Mouse (Mus musculus) hematopoietic stem cell, adult 5-6 weeks (primary cell): ENCODE measurements around the gene Vps37b. TPM values are rescaled to one million over a fixed set of nuclear protein-coding genes. Genes with fewer than 3 reads are reported as not detected.

ENCODE experiments used
- ATAC-seq, 2 experiments: fragments of 125-278 bp in 1 of 2; replicated peaks in 1 of 2; 2 replicates each; pipeline ENCODE4 v1.8.0; 2016 to 2017; ENCODE audit warnings: inconsistent platforms in 2 of 2, mild to moderate bottlenecking in 2 of 2, moderate number of reproducible peaks in 2 of 2, low read depth in 1 of 2, moderate TSS enrichment in 1 of 2; ENCODE audit not compliant: low FRiP score in 2 of 2, poor library complexity in 2 of 2, severe bottlenecking in 2 of 2, insufficient read depth in 1 of 2, low TSS enrichment in 1 of 2
- total RNA-seq: library from RNA; stranded (forward); fragments of 172-1452, 232-1000 nt; gene quantifications from 2 replicates; pipeline ENCODE4 v1.2.3, GENCODE M21; 2017

Gene Vps37b
- total RNA-seq, 1 experiment from 2014 or later, result 20.4 TPM

- no peak for ATAC-seq
Measured at GRCm38 (mm10) chr5:123997211-123997751, 34.8 kb downstream of the Vps37b start.

- no peak for ATAC-seq
Measured at GRCm38 (mm10) chr5:123996695-123997094, 35.4 kb downstream of the Vps37b start.

- no peak for ATAC-seq
Measured at GRCm38 (mm10) chr5:123996194-123996593, 35.9 kb downstream of the Vps37b start.

GRCm38 (mm10) chr5:123995388-123995787 is 36.7 kb downstream of the Vps37b start:
- ATAC-seq, result no peak

- no peak for ATAC-seq
Measured at GRCm38 (mm10) chr5:123994468-123994867, 37.6 kb downstream of the Vps37b start.

GRCm38 (mm10) chr5:123993263-123994036 is 38.6 kb downstream of the Vps37b start:
- no peak for ATAC-seq

GRCm38 (mm10) chr5:123992794-123993193 is 39.3 kb downstream of the Vps37b start:
- peak; percentile 47 to 49; a peak in 2 of 4 replicates for ATAC-seq

- ATAC-seq, result peak; percentile 43 to 54
Measured at GRCm38 (mm10) chr5:123992193-123992637, 39.9 kb downstream of the Vps37b start.

- no peak for ATAC-seq
Measured at GRCm38 (mm10) chr5:123991321-123991720, 40.7 kb downstream of the Vps37b start.

GRCm38 (mm10) chr5:123989941-123990885 is 41.9 kb downstream of the Vps37b start:
- ATAC-seq, result no peak

GRCm38 (mm10) chr5:123987511-123987910 is 44.6 kb downstream of the Vps37b start:
- ATAC-seq, result no peak

- ATAC-seq, result no peak
Measured at GRCm38 (mm10) chr5:123986925-123987324, 45.1 kb downstream of the Vps37b start.

- no peak for ATAC-seq
Measured at GRCm38 (mm10) chr5:123985434-123985833, 46.6 kb downstream of the Vps37b start.

GRCm38 (mm10) chr5:123982838-123983237 is 49.2 kb downstream of the Vps37b start:
- no peak for ATAC-seq

- ATAC-seq, result no peak
Measured at GRCm38 (mm10) chr5:123981250-123981554, 50.9 kb downstream of the Vps37b start.

- 0 out of 4 replicates have a peak, but pooled peaks of 1 of the 2 experiments have one; percentile 14 for ATAC-seq
Measured at GRCm38 (mm10) chr5:123980521-123981249, 51.4 kb downstream of the Vps37b start.

- ATAC-seq, result no peak
Measured at GRCm38 (mm10) chr5:123979980-123980369, 52.1 kb downstream of the Vps37b start.
